Mouse (Mus musculus): ENCODE results near the gene Myo1d. TPM values are rescaled to one million over a fixed set of nuclear protein-coding genes. Genes with fewer than 3 reads are reported as not detected.

Myo1d gene
- total RNA-seq (2015) (5.6 and 6.2 TPM in 2 replicates), total RNA-seq (2017) (3.0 and 4.2 TPM in 2 replicates)

DNA sequence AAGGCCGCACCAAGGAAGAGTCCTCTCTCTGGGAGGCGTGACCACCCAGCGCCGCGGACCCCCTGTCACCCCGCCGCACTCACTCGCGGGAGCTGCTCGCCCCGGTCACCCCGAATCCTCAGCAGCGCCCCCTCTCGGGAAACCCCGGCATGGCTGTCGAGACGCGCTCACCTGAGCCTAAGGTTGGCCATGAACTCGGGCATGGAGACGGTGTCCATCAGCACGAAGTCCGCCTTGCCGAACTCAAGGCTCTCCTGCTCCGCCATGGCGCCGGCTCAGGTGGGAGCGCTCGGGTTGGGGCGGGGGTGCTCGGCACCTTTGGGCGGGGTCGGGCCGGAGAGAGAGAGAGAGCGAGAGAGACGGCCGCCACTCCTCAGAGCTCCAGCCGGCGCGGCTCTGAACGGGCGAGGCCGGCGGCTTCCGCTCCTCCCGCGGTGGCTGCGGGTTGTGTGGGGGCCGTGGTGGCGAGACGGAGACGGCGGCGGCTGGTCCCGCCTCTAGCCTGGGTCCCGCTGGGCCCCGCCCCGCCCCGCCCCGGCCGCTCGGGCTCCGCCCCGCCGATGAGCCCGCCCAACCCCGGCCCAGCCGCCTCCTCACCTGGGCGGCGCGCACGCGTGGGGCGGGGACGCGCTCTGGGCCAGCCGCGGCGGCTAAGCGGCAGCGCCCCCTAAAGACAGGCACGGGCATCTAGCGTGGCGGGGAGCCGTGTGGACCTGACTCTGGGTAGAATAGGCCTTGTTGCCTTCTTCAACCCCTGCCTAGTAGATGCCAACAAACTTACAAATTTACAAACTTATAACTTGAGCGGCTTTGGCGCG is at the start of gene Myo1d:
Gene Myo1d (minus strand): TSS at position 499 of the 818 bp plus-strand sequence.
- peak; percentile 91 for ATAC-seq (ENCODE audit: poor library complexity, severe bottlenecking)

DNA sequence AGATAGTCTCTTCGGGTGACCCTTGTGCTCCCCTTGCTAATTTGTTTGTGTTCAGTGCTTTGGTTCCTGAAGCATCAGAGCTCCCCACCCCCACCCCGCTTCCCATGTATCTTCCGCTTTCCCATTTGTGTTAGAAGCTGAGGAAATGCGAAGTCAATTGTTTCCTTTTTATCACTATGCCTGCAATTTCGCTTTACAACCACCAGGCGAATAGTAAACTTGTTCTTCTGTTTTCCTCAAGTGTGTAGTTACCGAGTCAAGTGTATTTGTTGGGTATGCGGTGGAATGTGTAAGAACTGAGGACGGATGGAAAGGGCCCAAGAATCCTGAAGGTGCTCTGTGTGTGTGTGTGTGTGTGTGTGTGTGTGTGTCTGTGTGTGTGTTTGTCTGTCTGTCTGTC is 42.0 kb upstream of the Myo1d start:
- ATAC-seq (ENCODE audit: poor library complexity, severe bottlenecking) = no peak

DNA sequence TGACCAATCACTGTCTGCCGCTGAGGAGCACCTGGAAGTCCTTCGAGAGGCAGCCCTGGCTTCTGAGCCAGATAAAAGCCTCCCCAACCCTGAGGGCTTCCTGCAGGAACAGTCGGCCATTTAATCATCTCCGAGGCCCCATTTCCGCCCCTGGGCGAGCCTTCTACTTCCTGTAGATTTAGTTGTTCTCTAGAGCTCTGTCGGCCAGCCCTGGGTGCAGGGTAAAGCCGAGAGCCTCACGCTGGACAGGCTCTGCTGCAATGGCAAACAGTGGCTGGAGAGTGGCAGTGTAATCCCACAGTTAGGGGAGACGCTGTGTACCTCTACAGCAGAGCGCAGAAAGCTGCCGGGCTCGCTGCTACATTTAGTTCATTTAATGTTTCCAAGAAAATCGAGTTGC is 41.5 kb upstream of the Myo1d start:
- ATAC-seq (ENCODE audit: poor library complexity, severe bottlenecking) = no peak

DNA sequence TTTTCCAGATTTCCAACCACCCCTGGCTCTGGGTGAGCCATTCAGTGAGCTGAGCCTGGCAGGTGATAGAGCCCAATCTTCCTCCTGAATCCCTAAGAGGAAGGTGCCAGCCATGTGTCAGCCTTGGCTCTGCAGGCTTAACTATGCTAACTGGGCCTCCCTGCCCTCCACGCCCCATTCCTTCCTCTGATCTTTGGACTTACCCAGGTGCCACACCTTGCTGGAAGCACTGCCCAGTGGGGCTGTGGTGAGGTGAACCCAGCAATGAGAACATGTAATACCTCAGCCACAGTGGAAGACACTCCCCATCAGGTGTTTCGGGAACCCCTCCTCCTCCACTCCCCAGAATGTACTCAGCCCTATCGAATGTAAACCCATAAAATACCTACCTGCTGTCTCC is 40.3 kb upstream of the Myo1d start:
- ATAC-seq (ENCODE audit: poor library complexity, severe bottlenecking) = no peak

DNA sequence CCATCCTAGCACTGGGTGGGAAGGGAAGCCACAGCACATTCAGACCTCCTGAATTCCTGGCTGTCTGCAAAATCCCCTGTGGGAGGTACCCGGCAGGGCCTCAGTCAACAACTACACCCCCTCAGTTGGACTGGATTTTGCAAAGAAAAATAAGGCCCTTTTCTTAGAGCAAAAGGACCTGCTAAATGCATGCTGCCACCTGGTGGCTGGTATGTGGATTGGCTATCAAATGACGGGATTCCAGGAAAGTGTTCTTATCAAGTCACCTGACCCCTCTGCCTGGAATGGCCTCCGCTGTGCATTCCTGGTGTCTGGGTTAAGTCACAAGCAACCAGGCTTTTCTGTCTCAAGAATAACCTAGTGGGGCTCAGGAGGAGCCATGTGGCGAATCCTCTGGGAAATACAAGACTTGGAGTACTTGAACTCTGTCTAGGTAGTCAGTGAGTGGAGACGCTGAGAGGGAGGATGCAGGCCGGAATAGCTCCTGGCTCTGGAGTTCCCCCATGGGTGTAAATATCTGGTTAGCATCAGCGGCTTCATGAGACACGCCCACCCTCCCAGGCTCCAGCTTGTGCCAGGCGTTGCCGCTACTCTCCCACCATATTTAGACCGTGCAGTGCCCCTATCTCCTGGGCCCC is 38.4 kb upstream of the Myo1d start:
- 0 out of 2 replicates have a peak, but pooled peaks have one; percentile 40 for ATAC-seq (ENCODE audit: poor library complexity, severe bottlenecking)

DNA sequence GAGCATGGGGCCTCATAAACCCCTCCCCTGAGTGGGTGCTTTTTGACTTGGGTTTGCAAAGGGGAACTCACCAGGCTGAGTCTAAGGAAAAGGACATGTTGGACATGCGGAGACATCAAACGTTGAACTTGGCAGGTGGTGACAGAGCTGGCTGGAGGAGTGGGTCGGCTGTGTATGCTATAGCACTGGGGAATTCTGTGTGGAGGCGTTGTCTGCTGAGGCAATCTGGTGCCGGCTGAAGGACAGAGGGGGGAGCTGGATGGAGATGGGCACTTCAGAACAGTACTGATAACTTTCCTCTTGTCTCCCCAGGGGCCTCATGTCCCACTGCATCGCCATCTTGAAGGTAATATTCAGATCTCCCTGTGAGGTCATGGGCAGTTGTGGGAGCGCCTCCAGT is 35.5 kb upstream of the Myo1d start:
- no peak for ATAC-seq (ENCODE audit: poor library complexity, severe bottlenecking)

DNA sequence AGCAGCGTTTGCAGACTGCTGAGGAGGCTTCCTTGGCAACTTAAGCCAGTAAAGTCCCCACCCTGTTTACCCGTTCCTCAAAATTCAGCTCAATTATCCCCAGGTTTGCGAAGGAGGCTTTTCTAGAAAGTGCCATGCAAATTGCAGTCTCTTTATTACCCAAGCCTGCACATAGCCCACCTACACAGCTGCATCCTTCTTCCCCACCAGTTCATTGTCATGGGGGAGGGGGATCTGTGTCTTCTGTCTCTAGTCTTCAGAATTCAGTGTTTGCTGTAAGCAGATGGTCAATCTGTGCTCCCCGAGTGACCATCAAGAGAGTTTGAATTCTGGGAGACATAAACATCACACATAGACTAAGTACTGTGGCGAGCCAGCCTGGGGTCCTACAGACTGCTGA is 31.3 kb upstream of the Myo1d start:
- ATAC-seq (ENCODE audit: poor library complexity, severe bottlenecking) = no peak

DNA sequence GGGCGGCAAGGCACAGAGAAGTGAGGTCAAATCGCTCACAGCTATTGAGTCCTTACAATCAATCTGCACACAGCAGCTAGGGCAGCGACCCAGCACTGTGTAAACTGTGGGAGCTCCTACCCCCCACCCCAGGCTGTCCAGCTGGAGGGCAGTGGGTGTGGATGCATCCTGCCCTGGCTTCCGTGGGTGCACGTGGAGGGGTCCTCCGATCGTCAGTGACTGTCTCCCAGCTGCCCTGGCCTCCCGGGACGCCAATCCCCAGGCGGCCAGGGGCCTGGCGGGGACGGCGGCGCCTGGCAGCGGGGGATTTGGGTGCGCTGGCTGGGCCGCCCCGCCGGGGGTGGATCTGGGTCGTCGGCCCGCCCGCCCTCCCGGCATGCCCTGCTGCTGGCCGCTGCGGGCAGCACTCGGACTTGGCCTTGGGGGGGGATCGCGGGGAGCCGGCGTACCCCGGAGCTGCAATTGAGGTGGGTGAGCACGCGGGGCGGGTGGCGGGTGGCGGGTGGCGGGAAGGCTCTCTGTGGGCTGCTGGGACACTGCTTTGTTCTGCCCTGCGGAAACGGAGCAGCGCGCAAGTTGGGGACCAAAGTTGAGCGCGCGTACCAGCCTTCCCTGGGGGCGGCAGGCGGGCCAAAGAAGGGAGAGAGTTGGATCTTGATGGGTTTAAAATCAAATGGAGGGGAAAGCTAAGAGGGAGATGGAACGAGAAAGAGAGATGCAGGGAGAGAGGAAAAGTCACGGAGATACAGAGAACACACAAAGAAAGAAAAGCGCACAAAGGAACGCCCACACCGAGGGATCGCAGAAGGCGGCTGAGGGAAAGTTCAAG is 30.4 kb upstream of the Myo1d start, which contains the start of gene Tmem98:
Gene Tmem98 (plus strand): TSS at position 183 of the 829 bp plus-strand sequence.
- no peak for ATAC-seq (ENCODE audit: poor library complexity, severe bottlenecking)

DNA sequence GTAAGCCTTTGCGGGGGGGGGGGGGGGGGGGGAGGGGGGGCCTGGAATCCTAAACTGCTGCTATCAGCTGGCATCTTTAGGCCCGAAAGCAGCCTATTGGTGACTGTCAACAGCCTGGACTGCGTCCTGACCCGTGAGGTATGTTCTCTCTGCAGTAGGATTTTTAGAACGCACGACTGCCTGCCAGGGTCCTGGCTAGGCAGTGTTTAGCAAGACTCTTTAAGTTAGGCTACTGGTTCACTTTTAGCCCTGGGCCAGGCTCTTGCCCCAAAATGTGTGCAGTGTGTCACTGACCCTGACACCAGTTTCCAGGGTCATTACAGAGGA is 29.8 kb upstream of the Myo1d start:
- no peak for ATAC-seq (ENCODE audit: poor library complexity, severe bottlenecking)

DNA sequence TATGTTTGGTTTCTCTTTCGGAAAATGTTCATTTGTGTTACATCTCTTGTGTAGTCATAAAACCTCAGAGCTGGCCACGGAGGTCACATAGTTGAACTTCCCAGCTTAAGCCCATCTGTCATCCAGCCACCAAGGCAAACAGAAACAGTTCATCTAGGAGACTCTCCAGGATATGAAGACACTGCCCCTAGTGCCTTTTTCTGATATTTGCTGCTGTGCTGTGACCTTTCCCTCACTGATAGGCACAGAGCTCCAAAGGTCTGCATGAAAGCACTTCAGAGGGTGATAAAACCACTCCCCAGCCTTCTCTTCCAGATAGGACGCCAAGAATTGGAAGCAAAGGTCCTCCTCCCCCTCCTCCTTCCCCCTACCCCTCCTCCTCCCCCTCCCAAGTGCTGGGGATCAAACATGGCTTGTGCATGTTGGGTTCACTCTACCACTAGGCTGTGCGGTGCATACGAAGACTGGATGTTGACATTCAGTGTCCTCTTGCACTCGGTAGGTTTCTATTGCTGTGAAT is 28.8 kb upstream of the Myo1d start:
- no peak for ATAC-seq (ENCODE audit: poor library complexity, severe bottlenecking)

DNA sequence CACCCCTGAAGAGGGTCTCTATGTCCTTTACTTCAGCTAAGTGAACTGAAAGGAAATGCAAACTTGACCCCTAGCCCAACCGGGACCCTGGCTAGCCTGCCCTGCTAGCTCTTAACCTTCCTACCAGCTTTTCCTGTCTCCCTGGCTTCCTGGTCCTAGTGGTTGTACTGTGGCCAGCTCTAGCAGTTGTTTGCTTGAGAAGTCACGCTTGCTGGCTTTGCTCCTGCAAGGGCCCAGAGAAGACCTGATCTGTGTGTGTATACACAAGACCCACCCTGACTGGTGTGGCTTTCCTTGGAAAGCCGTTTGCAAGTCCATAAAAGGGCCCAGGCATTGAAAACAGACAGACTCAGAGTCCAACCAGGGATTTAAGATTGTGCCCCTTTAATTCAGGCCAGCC is 22.9 kb upstream of the Myo1d start:
- ATAC-seq (ENCODE audit: poor library complexity, severe bottlenecking) = no peak

DNA sequence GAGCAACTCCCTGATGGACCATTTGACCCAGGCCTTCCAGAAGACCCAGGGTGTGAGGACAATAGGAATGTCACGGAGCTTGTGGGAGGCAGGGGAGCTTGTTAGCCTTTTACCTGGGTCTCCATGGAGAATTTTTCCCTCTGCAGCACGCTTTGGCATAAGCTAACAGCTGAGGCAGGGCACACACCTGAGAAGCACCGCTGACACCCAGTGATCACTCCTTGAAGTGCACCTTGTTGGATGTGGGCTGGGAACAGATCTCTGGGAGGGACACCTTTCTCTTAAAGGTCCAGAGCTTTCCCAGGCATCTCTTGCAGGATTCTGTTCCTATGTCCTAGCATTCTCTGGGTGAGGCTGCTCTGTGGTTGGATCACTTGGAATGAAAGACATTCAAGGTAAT is 20.2 kb upstream of the Myo1d start:
- ATAC-seq (ENCODE audit: poor library complexity, severe bottlenecking) = peak; percentile 76

DNA sequence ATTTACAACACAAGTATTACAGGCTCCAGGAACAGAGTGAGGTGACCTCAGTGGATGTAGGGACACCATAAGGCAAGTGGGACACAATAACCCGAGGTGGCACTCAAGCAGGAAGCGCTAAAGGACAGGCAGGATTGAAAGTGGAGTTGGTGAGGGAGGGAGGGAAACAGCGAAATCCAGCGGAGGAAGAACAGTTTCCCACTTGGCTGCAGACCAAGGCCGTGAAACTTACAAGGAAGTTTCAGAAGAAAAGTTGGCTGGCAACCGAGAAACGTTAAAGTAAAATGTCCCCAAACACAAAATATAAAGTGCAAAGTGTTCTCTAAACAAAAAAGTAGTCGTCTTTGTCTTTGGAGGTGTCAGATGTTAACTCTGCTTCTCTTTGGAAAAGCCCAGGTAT is 15.6 kb upstream of the Myo1d start:
- ATAC-seq (ENCODE audit: poor library complexity, severe bottlenecking) = no peak

DNA sequence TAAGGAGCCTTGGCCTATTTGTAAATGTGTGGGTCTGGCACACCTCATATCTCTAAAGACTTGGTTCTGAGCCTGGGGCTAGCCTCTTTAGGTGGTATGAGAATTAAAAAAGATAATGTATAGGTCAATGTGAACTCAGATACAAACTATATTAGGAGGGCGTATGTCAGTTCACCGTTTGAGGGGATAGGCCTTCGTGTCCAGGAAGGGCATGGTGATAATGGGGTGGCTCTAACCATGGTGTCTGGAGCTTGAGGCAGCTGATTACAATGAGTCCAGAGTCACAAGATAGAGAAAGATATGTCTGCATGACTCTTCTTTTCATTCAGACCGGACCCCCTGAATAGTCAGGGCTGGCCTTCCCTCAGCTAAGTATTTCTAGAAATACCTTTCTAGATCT is 14.5 kb upstream of the Myo1d start:
- ATAC-seq (ENCODE audit: poor library complexity, severe bottlenecking) = no peak

DNA sequence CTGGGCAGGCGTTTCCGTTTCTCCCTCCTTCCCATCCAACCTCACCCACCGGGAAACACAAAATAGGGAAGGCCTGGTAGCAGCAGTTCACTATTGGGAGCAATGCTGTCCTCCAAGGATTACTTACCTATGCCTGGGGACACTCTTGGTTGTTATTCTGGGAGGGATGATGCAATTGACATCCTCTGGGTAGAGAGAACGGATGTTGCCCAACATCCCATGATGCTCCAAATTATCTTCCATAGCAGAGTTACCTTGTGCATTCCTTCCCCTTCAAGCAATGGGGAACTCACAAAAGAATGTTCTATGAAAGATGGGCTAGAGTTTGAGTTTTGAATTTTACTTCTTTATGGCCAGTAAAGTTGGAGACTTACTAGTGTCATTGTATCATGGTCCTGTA is 13.6 kb upstream of the Myo1d start:
- peak; percentile 49 for ATAC-seq (ENCODE audit: poor library complexity, severe bottlenecking)

DNA sequence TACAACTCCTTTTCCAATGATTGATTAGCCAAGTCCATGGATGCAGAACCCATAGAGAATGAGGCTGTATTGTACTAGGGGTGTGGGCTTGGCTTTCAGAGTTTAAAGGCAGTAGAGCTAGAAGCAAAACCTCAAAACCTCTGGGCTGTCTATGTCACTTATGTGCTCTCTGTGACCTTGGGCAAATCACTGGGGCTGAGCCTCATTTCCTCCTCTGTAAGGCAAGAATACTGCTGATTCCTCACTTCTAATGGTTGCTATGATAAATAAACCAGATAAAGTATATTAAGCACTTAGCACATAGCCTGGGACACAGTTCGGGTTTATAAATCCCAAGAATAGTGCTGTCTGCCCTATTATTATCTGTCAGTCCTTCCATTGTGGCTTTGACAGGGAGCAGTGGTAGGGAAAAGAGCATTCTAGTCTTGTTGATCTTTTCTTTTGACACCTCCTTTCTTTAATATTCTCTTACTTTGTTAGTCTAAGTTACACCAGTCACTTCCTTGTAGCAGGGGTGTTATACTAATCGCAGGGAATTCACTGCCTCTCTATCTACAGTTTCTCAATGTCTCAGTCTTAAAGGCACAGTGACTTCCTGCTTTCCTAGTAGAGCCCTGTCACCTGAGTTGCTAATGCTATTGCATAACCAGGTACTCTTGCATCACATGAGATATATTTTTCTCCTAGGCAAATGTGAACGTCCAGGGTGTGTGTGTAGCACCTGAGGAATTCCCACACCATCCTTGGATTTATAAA is 12.0 kb upstream of the Myo1d start:
- peak; percentile 82 for ATAC-seq (ENCODE audit: poor library complexity, severe bottlenecking)

DNA sequence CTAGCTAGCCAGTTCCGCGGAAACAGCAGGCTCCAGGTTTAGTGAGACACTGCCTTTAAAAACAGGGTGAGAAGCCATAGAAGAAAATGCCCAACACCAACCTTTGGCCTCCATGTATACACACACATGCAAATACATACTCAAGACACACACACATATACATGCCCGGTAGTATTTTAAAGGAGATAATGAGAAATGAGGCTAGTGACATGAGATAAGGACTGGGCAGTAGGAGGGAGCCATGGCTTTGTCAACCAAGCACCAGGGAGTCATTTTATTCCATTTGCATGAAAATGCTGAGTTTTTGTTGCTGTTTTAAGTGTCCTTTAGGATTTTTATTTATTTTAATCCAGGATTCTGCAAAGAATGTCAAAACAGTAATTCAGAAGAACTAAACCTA is 10.6 kb upstream of the Myo1d start:
- no peak for ATAC-seq (ENCODE audit: poor library complexity, severe bottlenecking)

DNA sequence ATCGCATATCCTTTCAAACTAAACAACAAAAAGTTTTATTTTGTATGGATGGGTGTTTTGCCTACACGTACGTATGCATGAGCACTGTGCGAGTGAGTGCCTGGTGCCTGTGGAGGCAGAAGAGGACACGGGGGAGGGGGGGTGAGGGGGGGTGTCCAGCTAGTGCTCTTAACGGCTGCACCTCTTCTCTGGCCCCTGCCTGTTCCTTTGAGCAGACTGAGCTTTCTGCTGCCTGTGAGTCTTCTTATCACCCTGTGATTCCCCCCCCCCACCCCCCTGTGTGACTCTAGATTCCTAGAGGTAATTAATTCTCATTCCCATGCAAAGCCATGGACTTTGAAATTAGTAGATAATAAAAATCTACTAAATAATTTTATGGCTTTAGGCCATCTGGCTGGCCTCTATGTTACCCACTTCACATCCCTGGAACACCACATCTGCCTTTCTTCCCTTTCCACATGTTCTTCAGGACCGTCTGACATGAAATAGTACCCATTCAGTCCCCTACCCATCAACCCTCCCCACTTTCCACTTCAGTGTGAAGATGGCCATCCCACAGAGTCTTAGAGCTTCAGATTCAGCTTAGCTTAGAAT is 9.9 kb upstream of the Myo1d start:
- no peak for ATAC-seq (ENCODE audit: poor library complexity, severe bottlenecking)

DNA sequence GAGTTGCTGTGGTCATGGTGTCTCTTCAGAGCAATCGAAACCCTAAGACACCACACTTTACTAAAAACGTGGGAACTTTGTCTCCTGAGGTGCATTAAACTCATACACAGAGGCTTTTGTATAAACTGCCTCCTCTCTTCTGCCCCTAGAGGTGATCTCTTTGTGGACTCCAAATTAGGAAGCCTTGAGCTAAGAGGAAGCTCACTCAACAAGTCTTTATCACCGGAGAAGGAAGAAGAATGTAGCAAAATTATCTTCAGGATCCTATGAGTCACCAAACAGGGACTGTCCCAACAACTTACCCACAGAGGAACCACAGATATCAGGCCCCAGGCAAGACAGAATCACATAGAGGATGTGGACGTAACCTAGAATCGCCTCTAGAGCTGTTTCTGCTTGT is 5.8 kb upstream of the Myo1d start:
- peak; percentile 97 for ATAC-seq (ENCODE audit: poor library complexity, severe bottlenecking)

DNA sequence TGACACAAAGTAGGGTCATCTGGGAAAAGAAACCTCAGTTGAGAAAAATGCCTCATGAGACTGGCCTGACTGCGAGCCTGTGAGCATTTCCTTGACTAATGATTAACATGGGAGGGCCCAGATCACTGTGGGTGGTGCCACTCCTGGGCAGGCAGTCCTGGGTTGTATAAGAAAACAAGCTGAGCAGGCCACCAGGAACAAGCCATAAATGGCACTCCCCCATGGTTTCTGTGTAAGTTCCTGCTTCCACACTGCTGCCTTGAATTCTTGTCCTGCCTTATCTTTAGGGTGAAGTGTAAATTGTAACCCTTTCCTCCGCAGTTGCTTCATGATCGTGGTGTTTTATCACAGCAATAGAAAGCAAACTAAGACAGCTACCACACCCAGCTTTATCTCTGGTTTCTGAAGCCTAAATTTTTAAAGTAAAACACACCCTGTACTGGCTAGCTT is 4.5 kb upstream of the Myo1d start:
- ATAC-seq (ENCODE audit: poor library complexity, severe bottlenecking) = peak; percentile 15
